Mouse (Mus musculus) forebrain, embryonic 14.5 days (tissue): ENCODE results near the gene Plcb4. TPM values are rescaled to one million over a fixed set of nuclear protein-coding genes. Genes with fewer than 3 reads are reported as not detected.

Experiments used
- ATAC-seq: fragments of 200-750 bp; cut with Nextera tagmentation; 2 replicates; pipeline ENCODE4 v1.8.0; 2017; ENCODE audit warnings: mild to moderate bottlenecking, moderate library complexity
- DNase-seq: peaks from one replicate; pipeline ENCODE4 v3.0.0-alpha.2; 2015; ENCODE audit warnings: low spot score
- H3K27ac ChIP-seq: fragments of 300-500 bp; sonication (generic); 2 replicates; pipeline ENCODE4 v1.5.1; 2014; ENCODE audit warnings: low read depth, mild to moderate bottlenecking, control low read depth, low read length, moderate library complexity
- H3K27me3 ChIP-seq: fragments of 300-500 bp; sonication (generic); replicated peaks from 2 replicates; pipeline ENCODE4 v1.6.1; 2014; ENCODE audit warnings: low read length, control low read depth, mixed read lengths; ENCODE audit not compliant: control insufficient read depth, insufficient read depth
- H3K36me3 ChIP-seq: fragments of 300-500 bp; sonication (generic); 2 replicates; pipeline ENCODE4 v1.6.1; 2014; ENCODE audit warnings: low read length, control low read depth; ENCODE audit not compliant: control insufficient read depth, insufficient read depth
- H3K4me1 ChIP-seq: fragments of 300-500 bp; sonication (generic); 2 replicates; pipeline ENCODE4 v1.6.1; 2014; ENCODE audit warnings: antibody characterized with exemption, low read length, control low read depth; ENCODE audit not compliant: control insufficient read depth, insufficient read depth
- H3K4me2 ChIP-seq: fragments of 300-500 bp; sonication (generic); 2 replicates; pipeline ENCODE4 v1.6.1; 2014; ENCODE audit warnings: mild to moderate bottlenecking, control low read depth, low read length
- H3K4me3 ChIP-seq: fragments of 300-500 bp; sonication (generic); 2 replicates; pipeline ENCODE4 v1.5.1; 2014; ENCODE audit warnings: low read depth, low read length, control low read depth
- H3K9ac ChIP-seq: fragments of 300-500 bp; sonication (generic); 2 replicates; pipeline ENCODE4 v1.6.1; 2014; ENCODE audit warnings: mild to moderate bottlenecking, low read length, control low read depth, moderate library complexity
- H3K9me3 ChIP-seq: fragments of 300-500 bp; sonication (generic); replicated peaks from 2 replicates; pipeline ENCODE4 v1.6.1; 2016; ENCODE audit warnings: low read length, control low read depth, mixed read lengths; ENCODE audit not compliant: control insufficient read depth
- WGBS: fragments of 180-500 bp; shearing (Covaris S2); extraction: QIAGEN DNeasy Blood & Tissue Kit; methylation state at CpG from one replicate; pipeline ENCODE4 v1.1.7; 2014; 5-methylcytosine and 5-hydroxymethylcytosine counted together
- polyA plus RNA-seq: library from polyadenylated mRNA; unstranded; fragments of >200 nt; fragmentation: Nextera tagmentation; extraction: Ambion mirVana; gene quantifications from 2 replicates; pipeline ENCODE4 v1.2.1, GENCODE M21; 2014

Plcb4 gene
- polyA plus RNA-seq, 1 experiment from 2014 or later = 7.1 TPM

DNA sequence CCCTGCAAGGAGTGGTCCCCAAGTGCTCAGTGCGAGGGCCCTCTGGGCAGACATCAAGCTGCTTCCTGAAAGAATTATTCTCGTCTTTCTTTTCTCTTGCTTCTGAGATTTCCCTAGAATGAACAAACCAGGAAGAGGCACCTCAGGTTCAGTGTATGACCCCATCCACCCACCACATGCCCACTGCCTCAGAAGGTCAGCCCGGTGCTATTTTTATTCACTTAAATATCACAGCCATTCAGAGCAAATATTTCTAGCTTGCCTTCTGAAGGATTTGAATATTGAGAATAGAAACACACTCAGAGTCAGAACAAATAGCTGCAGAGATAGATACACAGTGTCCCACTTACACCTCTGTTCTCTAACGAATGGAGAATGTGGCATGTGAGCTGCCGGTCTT is 193.2 kb downstream of the Plcb4 start:
- no peak overlapping the region for H3K4me3 ChIP-seq
- H3K36me3 ChIP-seq = no peaks in the 10 kb centered on the region
- WGBS = 88% methylated on average over 5 of the region's 5 CpGs
- 0 out of 2 replicates have a peak, but pooled peaks cover 3% of the 10 kb centered on the region for H3K4me1 ChIP-seq
- no peak overlapping the region for H3K4me2 ChIP-seq
- no peaks in the 10 kb centered on the region for H3K9me3 ChIP-seq
- DNase-seq = no peak
- H3K27ac ChIP-seq = no peak overlapping the region
- no peak for ATAC-seq
- H3K27me3 ChIP-seq = no peaks in the 10 kb centered on the region
- no peak overlapping the region for H3K9ac ChIP-seq

DNA sequence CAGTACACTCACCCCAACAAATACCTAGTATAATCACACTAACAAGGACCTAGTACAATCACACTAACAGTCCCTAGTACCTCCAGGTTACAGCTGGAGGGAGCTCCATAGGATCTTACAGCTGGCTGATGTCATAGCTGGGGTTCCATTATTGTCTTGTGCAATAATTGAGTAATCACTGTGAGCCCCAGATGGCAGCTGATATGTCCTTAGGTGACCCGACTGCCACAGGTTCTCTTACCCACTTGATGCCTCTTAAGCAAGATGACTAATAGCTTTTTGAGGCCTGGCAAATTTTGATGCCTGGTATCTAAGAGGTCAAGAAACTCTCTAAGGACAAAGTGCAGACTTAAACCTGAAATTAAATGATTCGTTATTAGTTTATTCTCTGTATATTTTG is 194.3 kb downstream of the Plcb4 start:
- 87% methylated on average over 2 of the region's 2 CpGs for WGBS
- Histone ChIP-seq H3K27me3 (no peaks in the 10 kb centered on the region), H3K4me1 (0 out of 2 replicates have a peak, but pooled peaks cover 3% of the 10 kb centered on the region), H3K4me2 (no peak overlapping the region), H3K27ac (no peak overlapping the region), H3K4me3 (no peak overlapping the region), H3K9me3 (no peaks in the 10 kb centered on the region), H3K36me3 (no peaks in the 10 kb centered on the region), H3K9ac (no peak overlapping the region)
- ATAC-seq (no peak), DNase-seq (no peak)

DNA sequence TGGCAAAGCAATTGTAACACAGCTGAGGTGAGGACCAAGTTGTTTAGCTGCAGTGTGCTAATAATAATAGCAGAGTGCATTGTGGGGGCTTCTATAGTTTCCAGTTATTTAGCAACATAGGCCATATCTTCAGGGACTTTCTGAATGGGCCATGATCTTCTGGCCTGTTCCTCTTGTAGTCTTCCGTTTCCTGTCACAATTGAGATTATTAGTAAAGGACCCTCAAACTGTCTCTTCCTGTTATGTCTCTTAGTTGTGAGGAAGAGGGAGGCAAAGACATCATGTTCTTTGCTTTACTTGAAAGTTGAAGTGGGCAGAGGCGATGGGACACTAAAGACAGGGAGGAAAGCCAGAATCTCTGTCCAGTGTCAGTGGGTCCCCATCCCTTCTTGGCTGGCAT is 195.2 kb downstream of the Plcb4 start:
- 0 out of 2 replicates have a peak, but pooled peaks cover 3% of the 10 kb centered on the region for H3K4me1 ChIP-seq
- no peak overlapping the region for H3K9ac ChIP-seq
- H3K9me3 ChIP-seq = no peaks in the 10 kb centered on the region
- WGBS = 87% methylated on average over 2 of the region's 2 CpGs
- H3K27me3 ChIP-seq = no peaks in the 10 kb centered on the region
- no peaks in the 10 kb centered on the region for H3K36me3 ChIP-seq
- no peak overlapping the region for H3K27ac ChIP-seq
- ATAC-seq (no peak), DNase-seq (no peak)
- no peak overlapping the region for H3K4me3 ChIP-seq
- H3K4me2 ChIP-seq = no peak overlapping the region

DNA sequence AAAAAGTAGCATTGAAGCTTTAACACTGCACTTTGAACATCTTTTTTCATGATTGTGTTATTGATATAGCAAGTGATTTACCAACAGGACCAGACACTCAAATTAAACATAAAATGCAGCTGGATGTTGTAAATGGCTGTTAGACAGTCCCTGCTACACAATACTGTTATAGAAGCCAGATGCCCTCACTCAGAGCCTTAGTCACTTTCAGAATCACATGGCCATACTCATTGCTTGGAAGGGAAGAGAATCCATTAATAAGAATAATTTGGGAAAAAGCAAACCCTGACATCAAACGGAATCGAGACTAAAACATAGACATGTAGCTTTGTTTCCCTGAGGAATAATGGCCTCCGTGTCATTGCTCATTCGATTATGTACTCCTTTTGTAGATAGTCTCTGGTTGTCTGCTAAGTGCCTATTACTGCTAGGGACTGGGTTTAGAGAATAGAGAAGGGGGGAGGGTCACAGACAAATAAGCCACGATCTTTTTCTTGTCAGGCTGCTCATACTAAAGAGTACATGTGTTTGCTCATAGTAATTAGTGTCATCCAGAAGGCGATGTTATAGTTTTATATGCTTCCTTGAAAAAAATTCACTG is 197.2 kb downstream of the Plcb4 start:
- H3K36me3 ChIP-seq = no peaks in the 10 kb centered on the region
- no peak overlapping the region for H3K4me2 ChIP-seq
- no peaks in the 10 kb centered on the region for H3K27me3 ChIP-seq
- ATAC-seq = peak; percentile 69
- peak; percentile 52 for DNase-seq
- no peak overlapping the region for H3K27ac ChIP-seq
- 38% methylated on average over 6 of the region's 6 CpGs for WGBS
- no peak overlapping the region for H3K9ac ChIP-seq
- H3K9me3 ChIP-seq = no peaks in the 10 kb centered on the region
- no peak overlapping the region for H3K4me3 ChIP-seq
- H3K4me1 ChIP-seq = 0 out of 2 replicates have a peak, but pooled peaks cover 3% of the 10 kb centered on the region

DNA sequence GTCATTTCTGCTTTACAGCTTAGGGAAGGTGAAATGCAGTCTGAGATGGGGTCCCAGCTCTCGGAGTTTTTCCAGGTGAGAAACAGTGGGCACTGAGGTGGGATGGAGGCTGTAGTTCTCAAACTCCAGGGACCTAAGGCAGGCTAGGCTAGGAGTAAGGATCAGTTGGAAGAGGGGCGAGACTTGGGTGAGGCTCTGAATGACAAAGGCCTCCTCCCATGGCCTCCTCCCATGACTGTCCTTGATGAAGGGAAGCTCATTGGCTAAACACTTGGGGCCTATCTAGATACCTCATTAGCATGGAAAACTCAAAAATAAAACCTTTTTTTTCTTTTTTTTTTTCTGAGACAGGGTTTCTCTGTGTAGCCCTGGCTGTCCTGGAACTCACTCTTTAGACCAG is 198.0 kb downstream of the Plcb4 start:
- H3K27me3 ChIP-seq = no peaks in the 10 kb centered on the region
- H3K9ac ChIP-seq = no peak overlapping the region
- ATAC-seq = 0 out of 2 replicates have a peak, but pooled peaks have one; percentile 23
- H3K4me2 ChIP-seq = no peak overlapping the region
- DNase-seq = no peak
- no peak overlapping the region for H3K4me3 ChIP-seq
- 85% methylated on average over 2 of the region's 2 CpGs for WGBS
- H3K36me3 ChIP-seq = no peaks in the 10 kb centered on the region
- no peaks in the 10 kb centered on the region for H3K9me3 ChIP-seq
- H3K4me1 ChIP-seq = 0 out of 2 replicates have a peak, but pooled peaks cover 3% of the 10 kb centered on the region
- no peak overlapping the region for H3K27ac ChIP-seq

DNA sequence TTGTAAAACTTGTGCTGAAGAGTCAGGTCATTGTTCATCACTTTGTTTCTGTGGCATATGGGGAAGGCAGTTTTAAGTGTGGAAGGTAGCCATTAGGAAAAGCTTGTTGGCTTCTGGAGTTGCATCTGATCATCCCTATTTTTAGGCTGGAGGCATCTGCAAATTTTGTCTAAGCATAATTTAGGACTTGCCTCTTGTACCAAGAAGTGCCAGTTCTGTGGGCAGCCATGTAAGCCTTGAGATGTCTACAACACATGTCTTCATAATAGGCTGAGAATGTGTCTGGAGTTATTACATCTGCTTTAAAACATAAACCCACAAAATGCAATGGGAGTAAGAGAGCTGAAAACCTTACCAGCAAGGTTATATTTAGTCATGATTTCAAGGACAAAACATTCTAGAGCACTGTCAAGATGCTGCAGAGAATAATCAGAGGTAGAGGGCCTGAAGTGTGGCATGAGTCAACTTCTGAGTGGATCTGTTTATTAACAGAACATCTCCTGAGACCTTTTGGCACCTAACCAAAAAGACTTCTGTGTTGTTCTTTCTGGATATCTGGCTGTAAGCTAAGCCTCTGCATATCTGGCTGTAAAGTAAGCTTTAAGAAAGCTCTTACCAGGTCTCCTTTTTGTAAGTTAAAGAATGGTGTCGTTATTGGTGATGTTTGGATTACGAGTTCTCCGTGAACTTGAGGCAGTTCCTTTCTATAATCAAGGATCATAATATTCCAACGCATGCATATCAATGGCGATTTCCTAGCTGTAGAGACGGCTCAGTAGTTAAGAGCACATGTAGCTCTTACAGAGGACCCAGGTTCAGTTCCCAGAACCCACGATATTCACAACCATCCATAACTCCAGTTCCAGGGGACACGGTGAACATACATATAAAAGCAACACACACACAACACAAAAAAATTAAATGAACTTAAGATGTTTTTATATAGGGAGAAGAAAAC is 203.0 kb downstream of the Plcb4 start:
- DNase-seq = no peak
- no peaks in the 10 kb centered on the region for H3K9me3 ChIP-seq
- WGBS = 90% methylated on average over 8 of the region's 8 CpGs

DNA sequence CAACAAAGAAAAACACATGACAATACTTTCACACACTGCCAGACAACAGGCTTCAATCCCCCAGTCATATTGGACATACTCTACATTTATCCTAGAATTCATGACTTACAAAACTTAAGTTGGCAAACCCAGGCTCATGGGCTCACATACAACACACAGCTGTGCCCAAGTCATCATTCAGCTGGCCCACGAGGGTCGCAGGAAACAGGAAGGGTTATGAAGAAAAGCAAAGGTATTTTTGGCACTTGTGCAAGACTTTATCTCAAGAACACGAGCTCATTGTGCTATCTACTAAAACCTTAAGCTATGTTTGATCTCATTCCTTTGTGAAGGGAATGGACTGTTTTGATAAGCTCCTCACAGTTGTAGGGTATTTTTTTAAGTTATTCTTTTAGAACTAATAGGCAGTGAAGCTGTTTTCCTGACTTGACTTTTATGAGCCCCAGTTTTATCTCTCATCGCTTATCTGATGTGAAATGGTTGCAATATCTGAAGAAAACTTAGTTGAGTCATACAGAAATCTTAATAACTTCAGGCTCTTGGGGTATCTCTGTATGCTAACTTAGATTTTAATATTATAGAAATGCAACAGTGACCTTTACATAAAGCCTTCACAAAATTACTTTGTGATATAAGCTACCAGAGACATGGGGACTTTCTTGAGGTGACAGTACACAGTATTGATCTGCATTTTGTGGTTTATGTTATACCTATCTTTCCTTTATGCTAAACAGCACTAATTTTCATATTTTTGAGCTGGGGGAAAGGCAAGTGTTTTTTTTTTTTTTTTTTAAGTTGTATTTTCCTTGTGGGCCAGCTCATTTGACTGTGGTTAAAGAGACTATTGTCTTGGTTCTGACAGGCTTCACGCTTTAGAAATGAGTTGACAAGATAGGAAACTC is 203.9 kb downstream of the Plcb4 start:
- H3K4me2 ChIP-seq = no peak overlapping the region
- H3K9me3 ChIP-seq = no peaks in the 10 kb centered on the region
- no peak overlapping the region for H3K4me3 ChIP-seq
- no peaks in the 10 kb centered on the region for H3K27me3 ChIP-seq
- H3K36me3 ChIP-seq = no peaks in the 10 kb centered on the region
- no peak for ATAC-seq
- H3K9ac ChIP-seq = no peak overlapping the region
- 79% methylated on average over 5 of the region's 5 CpGs for WGBS
- DNase-seq = no peak
- no peak overlapping the region for H3K27ac ChIP-seq
- no peaks in the 10 kb centered on the region for H3K4me1 ChIP-seq

More for the DNA sequence above, 203.0 kb downstream of the Plcb4 start:
- H3K4me2 ChIP-seq = no peak overlapping the region
- H3K9ac ChIP-seq = no peak overlapping the region
- H3K36me3 ChIP-seq = no peaks in the 10 kb centered on the region
- no peak for ATAC-seq
- no peak overlapping the region for H3K4me3 ChIP-seq
- H3K27me3 ChIP-seq = no peaks in the 10 kb centered on the region
- no peak overlapping the region for H3K27ac ChIP-seq
- H3K4me1 ChIP-seq = no peaks in the 10 kb centered on the region

DNA sequence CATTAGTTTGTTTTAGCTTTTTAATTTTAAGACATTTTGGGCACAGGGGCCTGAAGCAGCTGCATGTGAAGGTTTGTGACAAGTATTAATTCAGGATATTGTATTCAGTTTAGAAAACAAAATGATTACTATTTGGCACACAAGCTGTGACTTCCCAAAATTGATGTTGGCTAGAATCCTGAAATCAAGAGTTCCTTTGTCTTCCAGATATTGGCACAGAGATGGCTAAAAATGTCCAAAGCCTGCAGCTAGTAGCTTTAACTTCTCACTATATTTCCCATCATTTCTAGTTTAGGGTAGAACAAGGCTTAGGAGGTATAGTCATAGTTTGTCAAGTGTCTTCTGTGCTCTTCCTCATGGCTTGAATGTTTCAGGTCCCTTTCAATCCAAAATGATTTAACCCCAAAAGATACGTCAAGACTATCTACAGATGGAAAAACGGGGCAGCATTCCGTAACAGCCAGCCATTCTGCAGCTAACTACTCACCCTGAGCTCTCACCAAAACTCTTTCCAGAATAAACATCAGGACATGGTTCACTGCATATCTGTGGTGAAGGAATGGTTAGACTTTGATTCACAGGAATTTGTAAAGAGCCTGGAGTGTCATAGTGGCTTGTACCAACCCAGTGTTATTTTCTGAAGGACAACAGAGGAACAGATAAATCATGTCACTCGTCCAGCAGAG is 204.7 kb downstream of the Plcb4 start:
- no peaks in the 10 kb centered on the region for H3K4me1 ChIP-seq
- H3K27me3 ChIP-seq = no peaks in the 10 kb centered on the region
- no peak overlapping the region for H3K27ac ChIP-seq
- H3K36me3 ChIP-seq = no peaks in the 10 kb centered on the region
- WGBS = 86% methylated on average over 4 of the region's 4 CpGs
- H3K4me2 ChIP-seq = no peak overlapping the region
- no peaks in the 10 kb centered on the region for H3K9me3 ChIP-seq
- no peak overlapping the region for H3K4me3 ChIP-seq
- no peak overlapping the region for H3K9ac ChIP-seq
- DNase-seq = no peak
- no peak for ATAC-seq
